Mouse (Mus musculus): ENCODE results near the gene Mypop. TPM values are rescaled to one million over a fixed set of nuclear protein-coding genes. Genes with fewer than 3 reads are reported as not detected.

Gene Mypop
- polyA plus RNA-seq, 2 experiments: 0.20 to 0.34 TPM

GRCm38 (mm10) chr7:19029084-19029653 is 38.1 kb downstream of the Mypop start:
- H3K9me3 ChIP-seq (ENCODE audit: control insufficient read depth, low read length): no peaks in the 10 kb centered on the region
- peaks cover 7 to 12% of the 10 kb centered on the region in 2 experiments for H3K4me1 ChIP-seq (replicated peaks; ENCODE audit: control insufficient read depth in 2 of 2, insufficient read depth in 2 of 2, low read length in 1 of 2)
- no peaks in the 10 kb centered on the region for H3K27me3 ChIP-seq (ENCODE audit: control insufficient read depth, insufficient read depth, low read length)
- no peak overlapping the region for H3K9ac ChIP-seq (replicated peaks)
- H3K4me3 ChIP-seq (ENCODE audit: insufficient read depth in 1 of 2, low read depth in 2 of 2, low read length in 2 of 2): no peak overlapping the region
- no peak overlapping the region for H3K27ac ChIP-seq
- peaks cover 33% of the 10 kb centered on the region for H3K36me3 ChIP-seq (replicated peaks; ENCODE audit: control insufficient read depth, insufficient read depth, low read depth)
- H3K4me2 ChIP-seq (ENCODE audit: low read depth): no peak overlapping the region
- ATAC-seq (ENCODE audit: insufficient read depth) (no peak), DNase-seq (ENCODE audit: low read depth in 3 of 3, low spot score in 3 of 3) (no peak)
- TF ChIP-seq CTCF (IDR thresholded peaks at IDR 0.05; ENCODE audit: low read depth): peak; percentile 87
- no peak for TF ChIP-seq EP300 (IDR thresholded peaks at IDR 0.05; ENCODE audit: low read depth)
- WGBS (ENCODE audit: insufficient replicate concordance): 58% methylated on average over 6 of the region's 6 CpGs

GRCm38 (mm10) chr7:19031641-19032040 is 40.6 kb downstream of the Mypop start:
- no peaks in the 10 kb centered on the region for H3K4me1 ChIP-seq (replicated peaks; ENCODE audit: control insufficient read depth in 2 of 2, insufficient read depth in 2 of 2, low read length in 1 of 2)
- 70% methylated on average over 4 of the region's 4 CpGs for WGBS (ENCODE audit: insufficient replicate concordance)
- H3K27me3 ChIP-seq (ENCODE audit: control insufficient read depth, insufficient read depth, low read length): no peaks in the 10 kb centered on the region
- no peaks in the 10 kb centered on the region for H3K9me3 ChIP-seq (ENCODE audit: control insufficient read depth, low read length)
- no peak overlapping the region for H3K4me3 ChIP-seq (ENCODE audit: insufficient read depth in 1 of 2, low read depth in 2 of 2, low read length in 2 of 2)
- TF ChIP-seq EP300 (IDR thresholded peaks at IDR 0.05; ENCODE audit: low read depth) (no peak), CTCF (IDR thresholded peaks at IDR 0.05; ENCODE audit: low read depth) (no peak)
- no peak overlapping the region for H3K27ac ChIP-seq
- DNase-seq (ENCODE audit: low read depth in 3 of 3, low spot score in 3 of 3): no peak
- no peak overlapping the region for H3K9ac ChIP-seq (replicated peaks)
- peaks cover 45% of the 10 kb centered on the region for H3K36me3 ChIP-seq (replicated peaks; ENCODE audit: control insufficient read depth, insufficient read depth, low read depth)
- ATAC-seq (ENCODE audit: insufficient read depth): no peak
- H3K4me2 ChIP-seq (ENCODE audit: low read depth): no peak overlapping the region

- H3K36me3 ChIP-seq (replicated peaks; ENCODE audit: control insufficient read depth, insufficient read depth, low read depth): peaks cover 62% of the 10 kb centered on the region
- TF ChIP-seq EP300 (IDR thresholded peaks at IDR 0.05; ENCODE audit: low read depth): no peak
- TF ChIP-seq CTCF (IDR thresholded peaks at IDR 0.05; ENCODE audit: low read depth): no peak
These were observed 53.6 kb downstream of the Mypop start for GRCm38 (mm10) chr7:19044616-19045015.

GRCm38 (mm10) chr7:19046286-19047069 is 55.4 kb downstream of the Mypop start:
- 86% methylated on average over 11 of the region's 11 CpGs for WGBS (ENCODE audit: insufficient replicate concordance)
- no peak for ATAC-seq (ENCODE audit: insufficient read depth)

More at GRCm38 (mm10) chr7:19044616-19045015, 53.6 kb downstream of the Mypop start:
- no peak overlapping the region for H3K4me2 ChIP-seq (ENCODE audit: low read depth)
- no peak overlapping the region for H3K9ac ChIP-seq (replicated peaks)
- no peak overlapping the region for H3K4me3 ChIP-seq (ENCODE audit: insufficient read depth in 1 of 2, low read depth in 2 of 2, low read length in 2 of 2)
- H3K27me3 ChIP-seq (ENCODE audit: control insufficient read depth, insufficient read depth, low read length): no peaks in the 10 kb centered on the region
- WGBS (ENCODE audit: insufficient replicate concordance): 88% methylated on average over 6 of the region's 6 CpGs
- no peak overlapping the region for H3K27ac ChIP-seq
- no peak for ATAC-seq (ENCODE audit: insufficient read depth)
- no peaks in the 10 kb centered on the region for H3K9me3 ChIP-seq (ENCODE audit: control insufficient read depth, low read length)
- DNase-seq (ENCODE audit: low read depth in 3 of 3, low spot score in 3 of 3): no peak
- no peaks in the 10 kb centered on the region for H3K4me1 ChIP-seq (replicated peaks; ENCODE audit: control insufficient read depth in 2 of 2, insufficient read depth in 2 of 2, low read length in 1 of 2)

GRCm38 (mm10) chr7:19048006-19048527 is 57.0 kb downstream of the Mypop start:
- WGBS (ENCODE audit: insufficient replicate concordance): 77% methylated on average over 14 of the region's 14 CpGs
- H3K9ac ChIP-seq (replicated peaks): no peak overlapping the region
- no peak for TF ChIP-seq CTCF (IDR thresholded peaks at IDR 0.05; ENCODE audit: low read depth)
- no peak for TF ChIP-seq EP300 (IDR thresholded peaks at IDR 0.05; ENCODE audit: low read depth)
- no peak overlapping the region for H3K4me3 ChIP-seq (ENCODE audit: insufficient read depth in 1 of 2, low read depth in 2 of 2, low read length in 2 of 2)
- H3K27ac ChIP-seq: no peak overlapping the region
- peaks cover 45% of the 10 kb centered on the region for H3K36me3 ChIP-seq (replicated peaks; ENCODE audit: control insufficient read depth, insufficient read depth, low read depth)
- no peak for ATAC-seq (ENCODE audit: insufficient read depth)
- H3K4me1 ChIP-seq (replicated peaks; ENCODE audit: control insufficient read depth in 2 of 2, insufficient read depth in 2 of 2, low read length in 1 of 2): no peaks in the 10 kb centered on the region
- H3K4me2 ChIP-seq (ENCODE audit: low read depth): no peak overlapping the region
- H3K9me3 ChIP-seq (ENCODE audit: control insufficient read depth, low read length): no peaks in the 10 kb centered on the region
- no peaks in the 10 kb centered on the region for H3K27me3 ChIP-seq (ENCODE audit: control insufficient read depth, insufficient read depth, low read length)
- no peak for DNase-seq (ENCODE audit: low read depth in 3 of 3, low spot score in 3 of 3)

More at GRCm38 (mm10) chr7:19046286-19047069, 55.4 kb downstream of the Mypop start:
- Histone ChIP-seq H3K9me3 (ENCODE audit: control insufficient read depth, low read length) (no peaks in the 10 kb centered on the region), H3K4me2 (ENCODE audit: low read depth) (no peak overlapping the region), H3K27me3 (ENCODE audit: control insufficient read depth, insufficient read depth, low read length) (no peaks in the 10 kb centered on the region), H3K27ac (no peak overlapping the region), H3K4me1 (replicated peaks; ENCODE audit: control insufficient read depth in 2 of 2, insufficient read depth in 2 of 2, low read length in 1 of 2) (no peaks in the 10 kb centered on the region), H3K36me3 (replicated peaks; ENCODE audit: control insufficient read depth, insufficient read depth, low read depth) (peaks cover 52% of the 10 kb centered on the region), H3K4me3 (ENCODE audit: insufficient read depth in 1 of 2, low read depth in 2 of 2, low read length in 2 of 2) (no peak overlapping the region), H3K9ac (replicated peaks) (no peak overlapping the region)
- no peak for DNase-seq (ENCODE audit: low read depth in 3 of 3, low spot score in 3 of 3)
- no peak for TF ChIP-seq CTCF (IDR thresholded peaks at IDR 0.05; ENCODE audit: low read depth)
- TF ChIP-seq EP300 (IDR thresholded peaks at IDR 0.05; ENCODE audit: low read depth): no peak
